Mouse (Mus musculus): ENCODE data around the gene Psmb7. TPM values are rescaled to one million over a fixed set of nuclear protein-coding genes. Genes with fewer than 3 reads are reported as not detected.

Psmb7 gene
- total RNA-seq, 2 experiments from 2014 or later, result 231 to 253 TPM

- DNase-seq, result no peak
- intact Hi-C loops (cut with DNase I), result no loop called here
Observed at GRCm38 (mm10) chr2:38547793-38548517, 95.9 kb downstream of the Psmb7 start.

GRCm38 (mm10) chr2:38546748-38547147 is 97.1 kb downstream of the Psmb7 start:
- intact Hi-C loops (cut with DNase I), result no loop called here
- DNase-seq, result no peak

GRCm38 (mm10) chr2:38546222-38546621 is 97.7 kb downstream of the Psmb7 start:
- intact Hi-C loops (cut with DNase I), result no loop called here
- DNase-seq, result no peak

GRCm38 (mm10) chr2:38545706-38546105 is 98.2 kb downstream of the Psmb7 start:
- no peak for DNase-seq
- intact Hi-C loops (cut with DNase I), result no loop called here

GRCm38 (mm10) chr2:38544982-38545381 is 98.9 kb downstream of the Psmb7 start:
- no peak for DNase-seq
- intact Hi-C loops (cut with DNase I), result no loop called here

- intact Hi-C loops (cut with DNase I), result no loop called here
Observed at GRCm38 (mm10) chr2:38544341-38544740, 99.5 kb downstream of the Psmb7 start.

GRCm38 (mm10) chr2:38543158-38543557 is 100.7 kb downstream of the Psmb7 start:
- intact Hi-C loops (cut with DNase I), result no loop called here
- no peak for DNase-seq

More at GRCm38 (mm10) chr2:38544341-38544740, 99.5 kb downstream of the Psmb7 start:
- DNase-seq, result no peak

- DNase-seq, result no peak
- intact Hi-C loops (cut with DNase I), result no loop called here
Observed at GRCm38 (mm10) chr2:38542366-38542765, 101.5 kb downstream of the Psmb7 start.

GRCm38 (mm10) chr2:38541570-38541969 is 102.3 kb downstream of the Psmb7 start:
- intact Hi-C loops (cut with DNase I), result no loop called here
- DNase-seq, result no peak

GRCm38 (mm10) chr2:38541101-38541500 is 102.8 kb downstream of the Psmb7 start:
- intact Hi-C loops (cut with DNase I), result no loop called here
- no peak for DNase-seq

- intact Hi-C loops (cut with DNase I), result no loop called here
- no peak for DNase-seq
Observed at GRCm38 (mm10) chr2:38540666-38541065, 103.2 kb downstream of the Psmb7 start.

GRCm38 (mm10) chr2:38539677-38540076 is 104.2 kb downstream of the Psmb7 start:
- peak; percentile 96 for DNase-seq

More at GRCm38 (mm10) chr2:38539677-38540076, 104.2 kb downstream of the Psmb7 start:
- intact Hi-C loops (cut with DNase I), result no loop called here

Small RNA genes within 50 kb of the gene (microRNA-seq; reads per million reads assigned to microRNA genes)
- gene Gm27634, result not detected

Other genes with a start within 250 kb of the Psmb7 start
- 10 to 100 TPM; 29.0 to 33.7 TPM for gene Nek6, start 132.4 kb downstream of the Psmb7 start, total RNA-seq (2021)
- under 1 TPM in 1 of 2 experiments, not detected in 1; 0.14 TPM for gene Nr5a1, start 70.5 kb upstream of the Psmb7 start, total RNA-seq (2021)